Mouse (Mus musculus) kidney, adult 2 months (tissue): Measurements from ENCODE around the gene Fam214b. TPM values are rescaled to one million over a fixed set of nuclear protein-coding genes. Genes with fewer than 3 reads are reported as not detected.

Experiments used
- DNase-seq: peaks from one replicate; pipeline ENCODE4 v3.0.0; 2021
- H3K27ac ChIP-seq: fragments of 200-500 bp; 2 replicates; pipeline ENCODE4 v1.5.1; 2012; ENCODE audit warnings: low read depth, low read length, control low read depth, inconsistent platforms; ENCODE audit not compliant: insufficient read depth
- H3K27me3 ChIP-seq: fragments of 200-500 bp; replicated peaks from 2 replicates; pipeline ENCODE4 v1.6.1; 2012; ENCODE audit warnings: mild to moderate bottlenecking, moderate library complexity, low read length, inconsistent platforms; ENCODE audit not compliant: control insufficient read depth, insufficient read depth
- H3K36me3 ChIP-seq: fragments of 200-500 bp; 2 replicates; pipeline ENCODE4 v1.6.1; 2012; ENCODE audit warnings: mild to moderate bottlenecking, moderate library complexity, low read length, inconsistent platforms; ENCODE audit not compliant: control insufficient read depth, insufficient read depth
- H3K4me1 ChIP-seq: fragments of 200-500 bp; 2 replicates; pipeline ENCODE4 v1.6.1; 2011; ENCODE audit warnings: low read length; ENCODE audit not compliant: control insufficient read depth, insufficient read depth
- H3K4me3 ChIP-seq: fragments of 200-500 bp; 2 replicates; pipeline ENCODE4 v1.5.1; 2011; ENCODE audit warnings: mild to moderate bottlenecking, low read depth, low read length, control low read depth; ENCODE audit not compliant: insufficient read depth
- CTCF ChIP-seq: fragments of 200-500 bp; conservative IDR thresholded peaks from 2 replicates; pipeline ENCODE4 v1.5.1; 2011; ENCODE audit warnings: low read depth, mild to moderate bottlenecking, control low read depth, low read length, moderate library complexity, mixed read lengths; ENCODE audit not compliant: insufficient read depth, insufficient read length
- POLR2A ChIP-seq: fragments of 200-500 bp; IDR thresholded peaks from one replicate; pipeline ENCODE4 v1.6.1; 2011; ENCODE audit warnings: low read depth, low read length, control low read depth
- WGBS: fragments of 180-500 bp; shearing (Covaris S2); methylation state at CpG from one replicate; pipeline ENCODE4 v1.1.7; 2018; 5-methylcytosine and 5-hydroxymethylcytosine counted together
- polyA plus RNA-seq: library from polyadenylated mRNA; depleted of rRNA; stranded (reverse); fragments of >200 nt; gene quantifications from 2 replicates; pipeline ENCODE4 v1.2.3, GENCODE M21; 2012

The Fam214b gene
- polyA plus RNA-seq, 1 experiment = 14.4 TPM

- Histone ChIP-seq H3K27ac (0 out of 2 replicates have a peak overlapping the region, but pooled peaks have one; percentile 29), H3K4me3 (no peak overlapping the region)
These were observed 587 bp upstream of the Fam214b start for GRCm38 (mm10) chr4:43046607-43047006.

DNA sequence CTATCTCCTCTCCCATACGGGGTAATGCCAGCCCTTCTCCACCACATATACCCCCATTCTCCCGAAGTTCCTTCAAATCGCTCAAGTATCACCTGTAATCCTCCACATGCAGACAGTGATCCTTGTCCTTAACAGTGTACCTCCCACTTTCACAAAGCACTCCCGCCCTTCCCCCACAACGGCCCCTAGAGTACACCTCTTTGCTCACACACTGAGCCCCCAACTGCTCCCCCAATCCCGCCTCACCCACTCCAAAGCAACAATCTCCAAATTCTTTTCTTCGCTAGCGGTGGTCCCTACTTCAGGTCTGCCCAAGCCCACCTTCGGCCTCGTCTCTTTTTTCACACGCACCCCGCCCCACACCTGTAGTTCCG lies 748 bp downstream of the Fam214b start:
- TF ChIP-seq CTCF (no peak), POLR2A (no peak)
- DNase-seq = no peak
- Histone ChIP-seq H3K4me3 (peak overlapping the region; percentile 63), H3K36me3 (no peaks in the 10 kb centered on the region), H3K27me3 (no peaks in the 10 kb centered on the region), H3K27ac (peak overlapping the region; percentile 85), H3K4me1 (peaks cover 3% of the 10 kb centered on the region)
- 3% methylated on average over 13 of the region's 13 CpGs for WGBS

More at GRCm38 (mm10) chr4:43046607-43047006, 587 bp upstream of the Fam214b start:
- no peaks in the 10 kb centered on the region for H3K27me3 ChIP-seq
- no peaks in the 10 kb centered on the region for H3K36me3 ChIP-seq
- peaks cover 3% of the 10 kb centered on the region for H3K4me1 ChIP-seq
- WGBS = 49% methylated on average over 5 of the region's 5 CpGs
- no peak for DNase-seq
- no peak for TF ChIP-seq CTCF
- no peak for TF ChIP-seq POLR2A

- H3K4me1 ChIP-seq = peaks cover 4% of the 10 kb centered on the region
- H3K27me3 ChIP-seq = no peaks in the 10 kb centered on the region
- 17% methylated on average over 4 of the region's 4 CpGs for WGBS
- H3K4me3 ChIP-seq = peak overlapping the region; percentile 63
- no peak for TF ChIP-seq POLR2A
- TF ChIP-seq CTCF = no peak
- DNase-seq = peak; percentile 74
- H3K36me3 ChIP-seq = no peaks in the 10 kb centered on the region
- peak overlapping the region; percentile 85 for H3K27ac ChIP-seq
These were observed 1.3 kb downstream of the Fam214b start for GRCm38 (mm10) chr4:43044673-43045072.

DNA sequence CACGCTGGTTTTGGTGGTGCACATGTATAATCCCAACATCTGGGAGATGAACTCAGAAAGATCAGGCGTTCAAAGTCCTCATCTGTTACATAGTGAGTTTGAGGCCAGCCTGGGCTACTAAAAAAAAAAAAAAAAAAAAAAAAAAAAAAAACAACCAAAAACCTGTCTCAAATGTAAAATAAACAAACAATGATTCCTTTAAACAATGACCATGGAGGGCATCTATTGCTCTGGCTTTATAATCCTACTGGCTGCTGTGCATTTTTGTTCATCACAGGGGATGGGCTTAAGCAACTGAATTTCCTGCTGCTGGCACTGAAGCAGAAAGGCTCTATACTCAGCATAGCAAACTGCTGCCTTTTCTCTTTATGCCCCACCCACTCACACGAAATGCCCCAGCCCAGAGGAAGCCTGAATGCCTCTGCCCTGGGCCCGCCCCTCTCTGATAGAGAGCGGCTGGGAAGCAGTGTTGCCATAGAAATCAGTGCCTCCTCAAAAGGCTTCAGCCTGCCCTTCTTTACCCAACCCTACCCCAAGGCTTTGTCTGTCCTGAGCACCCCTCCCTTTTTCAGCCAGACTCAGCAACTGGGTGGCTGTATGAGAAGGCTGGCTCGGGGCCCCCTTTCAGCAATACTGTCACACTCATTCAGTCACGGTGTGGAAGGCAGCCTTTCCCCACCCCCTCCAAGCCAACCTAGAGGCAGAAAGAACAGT lies 2.2 kb downstream of the Fam214b start:
- peak; percentile 81 for DNase-seq
- TF ChIP-seq CTCF = no peak
- no peak for TF ChIP-seq POLR2A
- Histone ChIP-seq H3K4me1 (peaks cover 12% of the 10 kb centered on the region), H3K27ac (peak overlapping the region; percentile 85), H3K36me3 (no peaks in the 10 kb centered on the region), H3K4me3 (no peak overlapping the region), H3K27me3 (no peaks in the 10 kb centered on the region)
- WGBS = 31% methylated on average over 7 of the region's 7 CpGs

DNA sequence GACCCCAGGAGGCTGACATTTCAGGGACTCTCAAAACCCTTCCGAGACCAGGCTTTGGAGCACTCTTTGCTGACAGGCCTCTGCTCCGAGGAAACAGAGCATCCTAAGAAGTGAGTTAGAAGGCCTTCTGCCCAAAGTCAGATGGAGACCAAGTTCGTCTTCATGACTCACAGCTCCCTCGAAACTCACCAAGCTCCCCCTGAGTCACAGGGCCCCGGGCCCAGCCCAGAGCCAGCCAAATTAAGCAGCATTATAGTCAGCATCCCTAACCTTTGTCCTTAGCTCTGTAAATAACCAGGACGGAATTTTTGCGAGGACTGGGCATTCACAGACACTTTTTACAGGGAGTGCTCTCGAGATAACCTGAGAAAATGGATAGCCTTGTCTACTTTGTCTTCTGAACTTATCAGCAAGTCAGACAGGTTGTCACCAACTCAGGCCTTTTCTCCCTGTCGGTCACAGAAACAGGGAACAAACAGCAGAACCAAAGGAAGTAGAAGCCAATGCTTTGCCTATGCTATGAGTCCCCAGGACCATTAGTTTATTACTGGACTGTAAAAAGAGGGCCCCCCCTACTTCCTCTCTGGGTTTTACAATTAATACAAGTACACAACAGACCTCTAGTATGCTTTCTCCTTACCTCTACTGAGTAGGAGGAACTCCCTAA lies 5.0 kb downstream of the Fam214b start:
- peaks cover 15% of the 10 kb centered on the region for H3K4me1 ChIP-seq
- 71% methylated on average over 9 of the region's 9 CpGs for WGBS
- no peak overlapping the region for H3K27ac ChIP-seq
- no peaks in the 10 kb centered on the region for H3K27me3 ChIP-seq
- H3K4me3 ChIP-seq = no peak overlapping the region
- no peaks in the 10 kb centered on the region for H3K36me3 ChIP-seq
- no peak for TF ChIP-seq CTCF
- TF ChIP-seq POLR2A = no peak
- no peak for DNase-seq

GRCm38 (mm10) chr4:43040114-43040572 lies 5.9 kb downstream of the Fam214b start:
- Histone ChIP-seq H3K27me3 (no peaks in the 10 kb centered on the region), H3K4me1 (peaks cover 15% of the 10 kb centered on the region), H3K4me3 (peak overlapping the region; percentile 68), H3K27ac (peak overlapping the region; percentile 17), H3K36me3 (no peaks in the 10 kb centered on the region)
- WGBS = under 1% methylated on average over 25 of the region's 25 CpGs
- TF ChIP-seq POLR2A = peak; percentile 30
- no peak for TF ChIP-seq CTCF
- peak; percentile 99 for DNase-seq

DNA sequence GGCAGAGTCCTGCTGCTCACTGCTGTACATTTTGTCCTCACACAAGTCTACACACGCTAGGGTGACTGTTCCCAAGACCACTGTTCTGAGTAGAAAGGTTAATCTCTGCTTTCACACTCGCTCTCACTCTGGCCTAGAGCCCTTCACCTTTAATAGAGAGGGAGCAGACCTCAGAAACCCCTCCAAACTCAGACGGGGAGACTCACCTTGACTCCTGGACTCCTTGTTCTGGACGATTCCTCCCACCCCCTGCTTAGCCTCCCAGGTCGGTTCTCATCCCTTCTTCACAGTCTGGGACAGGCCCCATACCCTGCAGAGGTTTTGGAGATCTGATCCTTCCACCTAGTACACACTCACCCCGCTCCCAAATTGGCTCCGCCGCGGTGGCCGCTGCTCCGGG lies 6.4 kb downstream of the Fam214b start:
- DNase-seq = no peak
- peaks cover 11% of the 10 kb centered on the region; the same call in 1 of the 2 replicates for H3K4me1 ChIP-seq
- peak overlapping the region; percentile 68 for H3K4me3 ChIP-seq
- WGBS = 2% methylated on average over 11 of the region's 11 CpGs
- TF ChIP-seq POLR2A (no peak), CTCF (no peak)
- H3K36me3 ChIP-seq = no peaks in the 10 kb centered on the region
- no peaks in the 10 kb centered on the region for H3K27me3 ChIP-seq
- H3K27ac ChIP-seq = peak overlapping the region; percentile 17
